Mouse (Mus musculus): Measurements from ENCODE around the gene Lrrfip2. TPM values are rescaled to one million over a fixed set of nuclear protein-coding genes. Genes with fewer than 3 reads are reported as not detected.

Lrrfip2 gene
- polyA plus RNA-seq, 1 experiment from 2014 or later: 50.9 TPM

DNA sequence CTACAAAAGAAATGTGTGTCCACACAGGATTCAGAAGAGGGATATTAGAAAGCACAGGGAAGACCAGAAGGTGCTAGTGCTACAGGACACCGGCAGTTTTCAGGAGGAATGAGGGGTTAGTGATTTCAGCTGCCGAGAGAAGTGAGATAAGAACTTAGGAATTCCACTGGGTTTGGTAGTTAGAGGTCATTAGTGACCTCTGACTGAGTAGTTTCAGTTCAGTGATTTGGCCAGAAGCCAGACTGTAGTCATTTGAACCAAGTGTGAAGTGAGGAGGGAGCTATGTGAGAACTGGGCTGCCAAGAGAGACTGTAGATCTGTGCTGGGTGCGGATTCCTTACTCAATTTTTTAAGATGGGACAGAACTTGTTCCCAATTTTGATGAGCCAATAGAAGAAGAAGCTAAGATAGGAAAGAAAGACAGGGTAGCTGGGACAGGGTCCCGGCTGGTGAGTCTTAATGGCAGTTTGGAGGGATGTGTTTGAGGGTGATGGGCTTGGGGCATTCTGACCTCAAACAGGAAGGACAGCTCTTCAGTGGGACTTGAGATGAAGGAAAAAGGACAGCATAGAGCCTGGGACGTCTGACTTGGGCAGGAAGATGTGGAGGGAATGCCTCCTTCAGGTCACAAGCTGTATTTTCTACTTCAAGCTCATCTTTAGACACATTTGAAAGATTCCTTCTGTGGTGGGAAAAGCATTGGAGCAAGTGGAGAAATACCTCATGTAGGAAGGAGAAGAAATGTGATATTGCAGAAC lies 32.0 kb downstream of the Lrrfip2 start:
- 0 out of 2 replicates have a peak overlapping the region, but pooled peaks have one; percentile 29 for H3K4me3 ChIP-seq
- H3K4me1 ChIP-seq: peaks cover 48% of the 10 kb centered on the region
- peak overlapping the region; percentile 77 for H3K27ac ChIP-seq
- WGBS: 15% methylated on average over 5 of the region's 5 CpGs
- H3K36me3 ChIP-seq: no peaks in the 10 kb centered on the region
- H3K27me3 ChIP-seq (ENCODE audit: insufficient read depth, poor library complexity, severe bottlenecking): no peaks in the 10 kb centered on the region
- DNase-seq (ENCODE audit: low spot score): peak; percentile 91
- H3K9me3 ChIP-seq: no peaks in the 10 kb centered on the region

DNA sequence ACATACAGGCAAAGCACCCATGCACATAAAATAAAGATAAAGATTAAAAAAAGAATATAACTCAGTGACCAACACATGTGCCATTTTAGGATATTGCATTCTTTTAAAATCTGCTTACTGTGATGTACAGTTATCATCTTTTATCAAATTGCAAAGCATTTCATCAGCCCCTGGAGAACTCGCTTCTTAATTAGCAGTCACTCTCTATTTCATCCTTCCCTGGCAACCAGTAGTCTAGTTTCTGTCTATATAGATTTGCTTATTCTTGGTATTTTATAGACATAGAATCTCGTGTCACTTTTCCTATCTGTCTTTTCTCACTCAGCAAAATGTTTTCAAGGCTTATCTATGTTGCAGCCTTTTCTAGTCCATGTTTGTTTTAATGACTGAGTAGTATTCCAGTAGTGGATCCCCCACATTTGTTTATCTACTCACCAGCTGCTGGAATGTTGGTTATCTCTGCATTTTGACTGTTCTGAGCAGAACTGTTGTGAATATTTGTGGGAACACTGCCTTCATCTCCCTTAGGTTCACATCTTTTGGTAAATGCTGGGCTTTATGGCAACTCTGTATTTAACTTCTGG lies 35.0 kb downstream of the Lrrfip2 start:
- DNase-seq (ENCODE audit: low spot score): no peak
- H3K27me3 ChIP-seq (ENCODE audit: insufficient read depth, poor library complexity, severe bottlenecking): no peaks in the 10 kb centered on the region
- 64% methylated on average over 2 of the region's 2 CpGs for WGBS
- peaks cover 46% of the 10 kb centered on the region for H3K4me1 ChIP-seq
- H3K27ac ChIP-seq: no peak overlapping the region
- no peaks in the 10 kb centered on the region for H3K36me3 ChIP-seq
- no peaks in the 10 kb centered on the region for H3K9me3 ChIP-seq
- H3K4me3 ChIP-seq: no peak overlapping the region

DNA sequence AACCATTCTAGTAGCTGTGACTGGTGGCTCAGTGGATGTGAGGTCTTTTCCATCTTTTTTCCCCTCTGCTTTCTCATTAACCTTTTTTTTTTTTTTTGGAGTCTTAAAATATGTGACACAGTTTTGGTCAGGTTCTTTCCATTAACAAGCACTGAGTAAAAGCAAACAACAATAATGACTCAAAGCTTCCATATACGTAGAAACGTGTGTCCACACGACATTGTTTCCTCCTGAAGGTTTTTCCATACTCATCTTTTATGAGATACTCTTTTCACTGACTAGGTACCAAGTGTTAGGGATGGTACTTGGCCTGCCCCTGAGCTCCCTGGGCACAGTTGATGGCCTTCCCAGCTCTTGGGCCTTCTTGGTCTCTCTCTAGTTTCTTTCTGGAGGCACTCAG lies 35.6 kb downstream of the Lrrfip2 start:
- Histone ChIP-seq H3K27ac (no peak overlapping the region), H3K4me1 (peaks cover 45% of the 10 kb centered on the region), H3K4me3 (no peak overlapping the region), H3K36me3 (no peaks in the 10 kb centered on the region), H3K9me3 (no peaks in the 10 kb centered on the region), H3K27me3 (ENCODE audit: insufficient read depth, poor library complexity, severe bottlenecking) (no peaks in the 10 kb centered on the region)
- no peak for DNase-seq (ENCODE audit: low spot score)
- WGBS: 93% methylated on average over 3 of the region's 3 CpGs

DNA sequence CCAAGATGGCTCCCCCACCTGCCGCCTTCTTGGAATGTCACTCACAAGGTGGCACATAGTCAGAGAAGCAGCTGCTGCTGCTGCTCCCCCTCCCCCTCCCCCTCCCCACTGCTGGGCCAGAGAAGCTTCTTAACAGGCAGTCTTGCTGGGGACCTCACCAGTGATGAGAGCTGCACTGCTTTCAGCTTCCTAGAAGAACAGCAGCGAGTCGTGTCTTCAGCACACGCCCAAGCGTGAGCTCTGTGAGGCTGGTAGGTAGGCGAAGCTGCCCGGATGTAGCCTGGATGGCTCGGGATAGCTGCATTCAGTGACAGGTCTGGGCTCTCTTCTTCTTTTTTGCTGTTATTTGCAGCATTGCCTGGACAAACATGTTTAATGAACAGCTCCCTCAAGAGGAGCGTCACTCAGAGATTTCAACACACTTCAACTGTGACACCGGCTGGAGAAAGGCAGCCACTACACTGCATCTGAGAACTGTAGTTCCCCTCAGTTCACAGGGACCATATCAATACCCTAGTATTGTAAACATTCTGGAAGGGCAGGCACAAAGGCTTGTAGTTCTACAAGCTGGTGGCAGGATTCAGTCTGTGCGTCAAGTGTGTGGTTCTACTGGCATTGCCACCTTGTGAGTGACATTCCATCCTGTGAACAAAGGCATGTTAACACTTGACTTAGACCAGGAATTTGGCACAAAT lies 38.5 kb downstream of the Lrrfip2 start:
- Histone ChIP-seq H3K27me3 (ENCODE audit: insufficient read depth, poor library complexity, severe bottlenecking) (no peaks in the 10 kb centered on the region), H3K4me1 (peaks cover 17% of the 10 kb centered on the region), H3K27ac (peak overlapping the region; percentile 33; the same call in 1 of the 2 replicates), H3K36me3 (no peaks in the 10 kb centered on the region), H3K4me3 (peak overlapping the region; percentile 12; the same call in 1 of the 2 replicates), H3K9me3 (no peaks in the 10 kb centered on the region)
- 58% methylated on average over 11 of the region's 11 CpGs for WGBS
- DNase-seq (ENCODE audit: low spot score): no peak

DNA sequence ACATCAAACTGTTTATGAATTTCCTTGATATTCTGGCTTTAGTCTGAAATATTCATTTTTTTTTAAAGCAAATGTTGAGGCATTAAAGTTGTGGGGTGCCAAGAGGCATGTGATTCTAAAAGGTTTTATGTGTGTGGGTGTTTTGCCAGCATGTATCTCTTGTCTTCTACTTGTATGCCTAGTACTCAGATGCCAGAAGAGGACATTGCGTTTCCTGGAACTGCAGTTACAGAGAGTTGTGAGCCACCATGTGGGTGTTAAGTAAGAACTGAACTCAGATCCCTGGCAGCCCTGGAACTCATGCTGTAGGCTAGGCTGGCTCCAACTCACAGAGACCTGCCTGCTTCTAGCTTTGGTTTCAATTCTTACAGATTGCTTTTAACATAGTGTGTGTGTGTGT lies 42.2 kb downstream of the Lrrfip2 start:
- H3K4me3 ChIP-seq: no peak overlapping the region
- H3K9me3 ChIP-seq: no peaks in the 10 kb centered on the region
- H3K27ac ChIP-seq: no peak overlapping the region
- H3K27me3 ChIP-seq (ENCODE audit: insufficient read depth, poor library complexity, severe bottlenecking): no peaks in the 10 kb centered on the region
- peaks cover 14% of the 10 kb centered on the region for H3K4me1 ChIP-seq
- WGBS: 88% methylated on average over 1 of the region's 1 CpGs
- DNase-seq (ENCODE audit: low spot score): no peak
- H3K36me3 ChIP-seq: peaks cover 25% of the 10 kb centered on the region; the same call in 1 of the 2 replicates

DNA sequence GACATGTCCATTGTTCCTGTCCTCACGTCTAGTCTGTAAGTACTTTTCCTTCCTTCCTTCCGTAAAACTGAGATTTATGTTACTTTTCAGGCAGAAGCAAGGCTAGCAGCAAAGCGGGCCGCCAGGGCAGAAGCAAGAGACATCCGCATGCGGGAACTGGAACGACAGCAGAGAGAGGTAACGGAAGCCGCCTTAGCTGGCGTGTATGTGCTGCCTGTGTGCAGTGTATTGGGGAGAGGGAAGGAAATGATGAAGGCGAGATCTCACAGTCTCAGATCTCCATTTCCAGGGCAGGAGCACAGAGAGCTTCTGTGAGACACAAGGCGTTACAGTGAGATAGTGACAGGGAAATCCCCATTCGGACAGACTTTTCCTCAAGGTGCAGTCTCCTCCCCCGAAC lies 43.8 kb downstream of the Lrrfip2 start:
- H3K4me1 ChIP-seq: peaks cover 5% of the 10 kb centered on the region
- H3K36me3 ChIP-seq: peaks cover 25% of the 10 kb centered on the region; the same call in 1 of the 2 replicates
- H3K9me3 ChIP-seq: no peaks in the 10 kb centered on the region
- WGBS: 85% methylated on average over 14 of the region's 14 CpGs
- no peaks in the 10 kb centered on the region for H3K27me3 ChIP-seq (ENCODE audit: insufficient read depth, poor library complexity, severe bottlenecking)
- no peak overlapping the region for H3K27ac ChIP-seq
- H3K4me3 ChIP-seq: no peak overlapping the region
- no peak for DNase-seq (ENCODE audit: low spot score)

DNA sequence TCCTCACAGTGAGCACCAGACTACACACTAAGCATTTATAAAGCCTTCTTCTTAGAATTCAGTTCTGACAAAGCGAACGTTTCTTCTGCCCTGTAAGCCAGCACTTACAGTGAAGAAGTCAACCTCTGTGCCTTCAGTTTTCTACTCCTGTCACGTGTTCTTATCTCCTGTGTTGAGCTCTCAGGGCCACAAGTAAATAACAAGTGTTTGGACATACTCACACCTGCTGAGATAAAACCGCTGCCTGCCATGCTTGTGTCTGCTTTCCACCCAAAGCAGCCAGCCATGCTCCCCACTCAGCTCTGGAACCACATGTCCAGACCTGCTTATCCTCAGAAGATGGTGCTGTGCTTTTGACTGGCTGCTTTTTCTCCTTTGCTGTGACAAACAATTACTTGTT lies 49.2 kb downstream of the Lrrfip2 start:
- Histone ChIP-seq H3K4me3 (no peak overlapping the region), H3K27ac (no peak overlapping the region), H3K27me3 (ENCODE audit: insufficient read depth, poor library complexity, severe bottlenecking) (no peaks in the 10 kb centered on the region), H3K4me1 (peaks cover 14% of the 10 kb centered on the region), H3K36me3 (peaks cover 20% of the 10 kb centered on the region; the same call in 1 of the 2 replicates), H3K9me3 (no peaks in the 10 kb centered on the region)
- DNase-seq (ENCODE audit: low spot score): no peak
- 28% methylated on average over 4 of the region's 4 CpGs for WGBS

DNA sequence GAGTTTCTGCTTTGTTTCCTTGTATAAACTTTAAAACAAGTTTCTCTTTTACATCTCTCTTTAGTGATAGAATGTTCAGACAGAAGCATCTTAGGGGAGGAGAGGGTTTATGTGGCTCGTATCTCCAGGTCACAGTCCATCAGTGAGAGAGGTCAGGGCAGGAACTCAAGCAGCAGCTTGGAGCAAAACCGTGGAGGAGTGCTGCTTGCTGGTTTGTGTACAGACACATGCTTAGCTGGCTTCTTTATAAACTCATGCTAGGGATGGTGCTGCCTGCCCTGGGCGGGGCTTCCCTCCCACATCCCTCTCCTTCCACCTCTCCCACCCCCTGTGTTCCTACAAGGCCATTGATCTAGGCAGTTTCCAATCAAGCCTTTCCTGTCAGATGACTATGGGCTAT lies 53.0 kb downstream of the Lrrfip2 start:
- no peak overlapping the region for H3K27ac ChIP-seq
- no peaks in the 10 kb centered on the region for H3K9me3 ChIP-seq
- H3K36me3 ChIP-seq: peaks cover 4% of the 10 kb centered on the region; the same call in 1 of the 2 replicates
- peaks cover 17% of the 10 kb centered on the region for H3K4me1 ChIP-seq
- no peaks in the 10 kb centered on the region for H3K27me3 ChIP-seq (ENCODE audit: insufficient read depth, poor library complexity, severe bottlenecking)
- WGBS: 47% methylated on average over 3 of the region's 3 CpGs
- no peak for DNase-seq (ENCODE audit: low spot score)
- no peak overlapping the region for H3K4me3 ChIP-seq

DNA sequence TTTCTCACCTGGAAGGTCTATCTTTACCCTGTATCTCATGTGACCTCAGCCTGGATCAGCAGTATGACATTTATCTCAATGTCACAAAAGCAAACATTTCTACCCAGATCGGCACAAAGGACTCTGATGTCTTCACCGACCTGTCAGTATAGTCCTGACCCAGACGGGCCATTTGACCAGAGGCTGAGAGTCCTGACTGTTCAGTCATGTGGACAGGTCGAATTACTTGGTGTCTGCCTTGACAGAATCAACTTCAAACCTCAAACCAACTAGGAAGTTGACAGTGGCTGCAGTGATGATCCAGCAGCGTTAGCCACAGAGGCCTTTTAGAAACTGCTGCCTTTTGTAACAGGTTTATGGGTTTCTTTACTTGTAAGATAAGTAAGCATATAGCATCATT lies 56.7 kb downstream of the Lrrfip2 start:
- H3K9me3 ChIP-seq: no peaks in the 10 kb centered on the region
- WGBS: 67% methylated on average over 5 of the region's 5 CpGs
- H3K4me3 ChIP-seq: no peak overlapping the region
- peaks cover 7% of the 10 kb centered on the region for H3K4me1 ChIP-seq
- no peak for DNase-seq (ENCODE audit: low spot score)
- H3K27me3 ChIP-seq (ENCODE audit: insufficient read depth, poor library complexity, severe bottlenecking): no peaks in the 10 kb centered on the region
- peaks cover 10% of the 10 kb centered on the region for H3K36me3 ChIP-seq
- no peak overlapping the region for H3K27ac ChIP-seq

DNA sequence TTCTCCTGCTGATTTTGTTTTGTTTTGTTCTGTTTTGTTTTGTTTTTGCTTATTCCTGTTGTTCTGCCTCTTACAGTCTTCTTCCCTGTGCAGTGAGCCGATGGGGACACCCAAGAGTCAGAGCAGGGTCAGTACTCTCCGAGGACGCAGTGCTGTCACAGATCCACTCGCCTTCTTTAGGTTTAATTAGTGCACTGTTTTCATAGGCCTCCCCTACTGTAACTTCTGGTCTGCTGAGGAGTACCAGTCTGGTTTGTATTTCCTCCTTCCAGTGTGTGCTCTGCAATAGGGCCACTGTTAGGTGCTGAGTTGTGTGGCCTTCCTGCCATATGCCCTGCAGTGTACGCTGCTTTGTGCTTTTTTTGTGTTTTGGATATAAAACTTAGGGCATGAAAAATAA lies 61.6 kb downstream of the Lrrfip2 start:
- Histone ChIP-seq H3K9me3 (no peaks in the 10 kb centered on the region), H3K4me1 (no peaks in the 10 kb centered on the region), H3K4me3 (no peak overlapping the region), H3K27me3 (ENCODE audit: insufficient read depth, poor library complexity, severe bottlenecking) (0 out of 2 replicates have a peak, but pooled peaks cover 6% of the 10 kb centered on the region), H3K27ac (no peak overlapping the region), H3K36me3 (peaks cover 13% of the 10 kb centered on the region)
- DNase-seq (ENCODE audit: low spot score): no peak
- WGBS: 77% methylated on average over 5 of the region's 5 CpGs

DNA sequence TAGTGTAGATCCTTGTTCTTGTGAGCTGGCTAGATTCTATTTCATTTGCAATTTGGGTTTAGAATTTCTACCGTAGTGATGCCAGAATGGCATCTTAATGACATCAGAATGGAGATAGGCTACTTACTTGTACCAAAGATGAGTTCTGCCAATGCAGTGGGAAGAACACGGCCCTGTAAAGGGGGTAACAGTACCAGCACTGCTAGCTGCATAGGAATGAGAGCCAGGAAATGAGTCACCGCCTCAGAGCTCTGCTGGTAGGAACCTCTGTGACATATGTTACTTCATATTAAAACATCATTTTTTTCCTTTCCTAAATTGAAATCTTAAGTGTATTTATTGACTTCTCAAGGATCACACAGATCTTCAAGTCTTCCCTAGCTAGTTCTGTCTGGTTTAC lies 64.8 kb downstream of the Lrrfip2 start:
- no peak overlapping the region for H3K27ac ChIP-seq
- peaks cover 6% of the 10 kb centered on the region; the same call in 1 of the 2 replicates for H3K27me3 ChIP-seq (ENCODE audit: insufficient read depth, poor library complexity, severe bottlenecking)
- 67% methylated on average over 3 of the region's 3 CpGs for WGBS
- no peak overlapping the region for H3K4me3 ChIP-seq
- no peaks in the 10 kb centered on the region for H3K4me1 ChIP-seq
- peaks cover 6% of the 10 kb centered on the region; the same call in 1 of the 2 replicates for H3K36me3 ChIP-seq
- DNase-seq (ENCODE audit: low spot score): no peak
- H3K9me3 ChIP-seq: no peaks in the 10 kb centered on the region

DNA sequence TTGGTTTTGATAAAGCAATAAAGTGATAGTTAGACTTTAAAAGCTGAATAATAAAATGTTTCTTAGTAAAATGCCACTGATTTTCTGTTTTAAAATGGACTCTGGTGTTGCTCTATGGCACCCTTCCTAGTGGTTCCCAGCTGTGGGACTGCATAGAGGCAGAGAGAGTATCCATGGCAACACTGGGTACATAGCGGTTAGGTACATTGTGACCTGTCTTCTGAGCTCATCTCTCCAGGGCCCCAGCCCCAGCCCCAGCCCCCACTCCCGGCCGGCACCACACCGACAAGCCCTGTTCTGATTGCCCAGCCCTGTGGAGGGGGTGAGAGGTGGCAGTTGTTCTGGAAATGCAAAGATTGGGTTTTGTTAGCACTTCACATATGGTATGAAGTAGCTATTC lies 67.5 kb downstream of the Lrrfip2 start:
- DNase-seq (ENCODE audit: low spot score): no peak
- no peak overlapping the region for H3K27ac ChIP-seq
- H3K4me3 ChIP-seq: no peak overlapping the region
- peaks cover 20% of the 10 kb centered on the region for H3K36me3 ChIP-seq
- WGBS: 62% methylated on average over 4 of the region's 4 CpGs
- H3K9me3 ChIP-seq: no peaks in the 10 kb centered on the region
- peaks cover 4% of the 10 kb centered on the region; the same call in 1 of the 2 replicates for H3K27me3 ChIP-seq (ENCODE audit: insufficient read depth, poor library complexity, severe bottlenecking)
- H3K4me1 ChIP-seq: no peaks in the 10 kb centered on the region

DNA sequence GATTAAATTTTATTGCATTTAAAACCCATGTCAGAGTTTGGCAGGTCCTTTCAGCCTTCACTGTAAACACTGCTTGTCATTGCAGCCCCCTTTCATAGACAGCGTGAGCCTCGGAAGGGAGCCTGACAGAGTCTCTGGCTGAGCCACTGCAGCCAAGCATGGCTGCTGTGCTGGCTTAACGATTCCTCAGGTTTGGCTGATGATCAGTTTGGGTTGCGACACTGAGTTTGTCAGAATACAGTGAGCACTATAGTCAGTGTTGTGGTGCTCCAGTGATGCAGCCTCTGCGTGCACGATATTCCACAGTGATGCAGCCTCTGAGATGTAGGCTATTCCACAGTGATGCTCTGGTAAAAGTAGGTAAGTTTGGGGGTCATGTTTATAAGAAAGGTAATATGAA lies 69.5 kb downstream of the Lrrfip2 start:
- no peak for DNase-seq (ENCODE audit: low spot score)
- H3K36me3 ChIP-seq: peaks cover 31% of the 10 kb centered on the region
- 88% methylated on average over 6 of the region's 6 CpGs for WGBS
- H3K27me3 ChIP-seq (ENCODE audit: insufficient read depth, poor library complexity, severe bottlenecking): no peaks in the 10 kb centered on the region; the same call in 1 of the 2 replicates
- H3K4me1 ChIP-seq: no peaks in the 10 kb centered on the region
- no peak overlapping the region for H3K27ac ChIP-seq
- no peak overlapping the region for H3K4me3 ChIP-seq
- no peaks in the 10 kb centered on the region for H3K9me3 ChIP-seq
